Mouse (Mus musculus): ENCODE data around the gene Eipr1. TPM values are rescaled to one million over a fixed set of nuclear protein-coding genes. Genes with fewer than 3 reads are reported as not detected.

Eipr1 gene
- total and polyA plus RNA-seq, 3 experiments = 8.6 to 13.5 (median 8.7) TPM

DNA sequence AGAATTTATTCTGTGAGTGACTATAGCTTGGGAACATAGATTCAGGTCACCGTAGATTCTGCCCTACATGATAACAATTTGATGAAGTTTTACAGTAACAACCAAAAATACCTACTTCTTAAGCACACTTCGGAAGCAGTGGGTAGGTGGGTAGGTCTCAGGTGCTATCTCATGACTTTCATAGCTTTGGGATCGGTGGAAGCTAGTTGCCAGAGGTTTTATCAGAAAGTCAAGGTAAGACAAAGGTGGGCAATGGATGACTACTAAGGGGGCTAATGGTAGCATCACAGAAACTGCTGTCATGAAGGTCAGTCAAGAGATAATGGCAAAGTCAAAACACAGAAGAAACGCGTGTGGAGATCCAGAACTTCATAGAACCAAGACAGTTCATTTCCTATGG, 727 bp upstream of the Eipr1 start:
- no peak for DNase-seq
- intact Hi-C loops (cut with DNase I) = loop anchor here (2.0 kb wide), 1 partner anchor 116 kb away; the partner anchor contains the start of gene Rps7
- TF ChIP-seq EP300 (IDR thresholded peaks at IDR 0.05; ENCODE audit: insufficient read depth, low read depth, low read length) (no peak), POLR2A (IDR thresholded peaks at IDR 0.05; ENCODE audit: insufficient read depth, low read depth, low read length) (no peak), CTCF (IDR thresholded peaks at IDR 0.05) (no peak)

DNA sequence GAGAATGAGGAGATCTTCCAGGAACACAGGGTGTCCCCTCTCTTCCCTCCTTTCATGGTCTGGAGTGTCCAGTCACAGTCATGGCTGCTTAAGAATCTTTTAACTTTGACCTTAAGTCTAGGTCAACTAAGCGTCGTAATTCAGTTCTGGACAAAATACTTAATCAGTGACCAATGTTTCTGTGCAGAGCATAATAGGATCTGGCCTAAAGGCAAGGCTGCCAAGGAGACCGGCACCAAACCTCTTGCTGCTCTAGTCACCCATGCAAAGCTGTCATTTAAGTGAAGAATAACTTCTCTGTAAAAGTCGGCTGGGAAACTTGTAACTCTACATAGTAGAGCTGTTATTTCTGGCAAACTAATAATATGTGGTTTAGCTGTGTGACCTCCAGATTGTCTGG, 4.4 kb downstream of the Eipr1 start:
- Histone ChIP-seq H3K27me3 (ENCODE audit: control insufficient read depth, insufficient read depth, low read length) (no peaks in the 10 kb centered on the region), H3K4me1 (ENCODE audit: control insufficient read depth, insufficient read depth, low read length) (peaks cover 2% of the 10 kb centered on the region)
- intact Hi-C loops (cut with DNase I) = no loop called here

More for the DNA sequence above, 727 bp upstream of the Eipr1 start:
- Histone ChIP-seq H3K36me3 (ENCODE audit: control insufficient read depth, insufficient read depth, low read length) (no peaks in the 10 kb centered on the region; the same call in 1 of the 2 replicates), H3K4me1 (ENCODE audit: control insufficient read depth, insufficient read depth, low read length) (peaks cover 5% of the 10 kb centered on the region), H3K9ac (ENCODE audit: low read depth, low read length) (no peak overlapping the region), H3K27ac (peak overlapping the region; percentile 69), H3K79me2 (replicated peaks; ENCODE audit: control insufficient read depth, insufficient read depth, low read length) (no peaks in the 10 kb centered on the region), H3K4me3 (no peak overlapping the region; the same call in 1 of the 2 replicates), H3K27me3 (ENCODE audit: control insufficient read depth, insufficient read depth, low read length) (no peaks in the 10 kb centered on the region)
- 95% methylated on average over 5 of the region's 5 CpGs for WGBS

DNA sequence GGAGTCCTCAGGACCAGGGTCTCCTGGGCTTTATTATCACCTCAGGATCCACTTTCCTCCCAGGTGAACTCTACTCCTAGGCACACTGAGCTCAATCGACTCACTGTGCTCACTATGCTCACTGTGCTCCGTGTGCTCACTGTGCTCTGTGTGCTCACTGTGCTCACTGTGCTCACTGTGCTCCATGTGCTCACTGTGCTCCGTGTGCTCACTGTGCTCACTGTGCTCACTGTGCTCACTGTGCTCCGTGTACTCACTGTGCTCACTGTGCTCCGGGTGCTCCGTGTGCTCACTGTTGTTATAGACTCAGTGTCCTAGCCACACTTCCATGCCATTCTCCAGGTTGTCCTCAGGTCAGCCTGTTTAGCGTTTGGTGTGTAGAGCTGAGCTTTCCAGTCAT, 18.4 kb downstream of the Eipr1 start:
- Histone ChIP-seq H3K79me2 (replicated peaks; ENCODE audit: control insufficient read depth, insufficient read depth, low read length) (no peaks in the 10 kb centered on the region), H3K36me3 (ENCODE audit: control insufficient read depth, insufficient read depth, low read length) (no peaks in the 10 kb centered on the region), H3K27ac (no peak overlapping the region), H3K9ac (ENCODE audit: low read depth, low read length) (no peak overlapping the region), H3K4me1 (ENCODE audit: control insufficient read depth, insufficient read depth, low read length) (no peaks in the 10 kb centered on the region), H3K27me3 (ENCODE audit: control insufficient read depth, insufficient read depth, low read length) (no peaks in the 10 kb centered on the region), H3K4me3 (no peak overlapping the region)
- 94% methylated on average over 7 of the region's 7 CpGs for WGBS
- intact Hi-C loops (cut with DNase I) = no loop called here
- no peak for DNase-seq
- TF ChIP-seq CTCF (IDR thresholded peaks at IDR 0.05) = no peak
- no peak for TF ChIP-seq EP300 (IDR thresholded peaks at IDR 0.05; ENCODE audit: insufficient read depth, low read depth, low read length)
- no peak for TF ChIP-seq POLR2A (IDR thresholded peaks at IDR 0.05; ENCODE audit: insufficient read depth, low read depth, low read length)

More for the DNA sequence above, 4.4 kb downstream of the Eipr1 start:
- no peaks in the 10 kb centered on the region; the same call in 1 of the 2 replicates for H3K36me3 ChIP-seq (ENCODE audit: control insufficient read depth, insufficient read depth, low read length)
- DNase-seq = no peak
- no peak overlapping the region for H3K27ac ChIP-seq
- WGBS = 77% methylated on average over 4 of the region's 4 CpGs
- TF ChIP-seq POLR2A (IDR thresholded peaks at IDR 0.05; ENCODE audit: insufficient read depth, low read depth, low read length) (no peak), CTCF (IDR thresholded peaks at IDR 0.05) (no peak), EP300 (IDR thresholded peaks at IDR 0.05; ENCODE audit: insufficient read depth, low read depth, low read length) (no peak)
- H3K4me3 ChIP-seq = no peak overlapping the region
- no peaks in the 10 kb centered on the region for H3K79me2 ChIP-seq (replicated peaks; ENCODE audit: control insufficient read depth, insufficient read depth, low read length)
- no peak overlapping the region for H3K9ac ChIP-seq (ENCODE audit: low read depth, low read length)

DNA sequence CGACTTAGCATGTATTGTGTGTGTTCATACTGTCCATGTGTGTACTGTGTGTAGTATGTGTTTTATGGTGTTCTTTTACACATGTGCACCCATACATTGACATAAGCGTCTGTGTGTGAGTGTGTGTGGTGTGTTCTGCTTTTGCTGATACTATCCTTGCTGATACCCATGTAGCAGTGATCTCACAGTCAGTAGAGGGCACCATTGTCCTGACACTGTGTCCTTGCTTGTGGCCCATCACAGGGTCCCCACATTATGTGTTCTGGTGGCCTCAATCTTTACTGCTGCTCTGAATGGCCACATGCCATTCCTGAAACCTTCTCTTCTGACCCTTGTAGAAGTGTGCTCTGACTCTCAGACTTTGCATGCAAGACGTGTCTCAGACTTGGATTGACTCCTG, 22.2 kb downstream of the Eipr1 start:
- no peak overlapping the region for H3K4me3 ChIP-seq
- WGBS = 89% methylated on average over 3 of the region's 3 CpGs
- no peaks in the 10 kb centered on the region for H3K27me3 ChIP-seq (ENCODE audit: control insufficient read depth, insufficient read depth, low read length)
- TF ChIP-seq CTCF (IDR thresholded peaks at IDR 0.05) (peak; percentile 49), EP300 (IDR thresholded peaks at IDR 0.05; ENCODE audit: insufficient read depth, low read depth, low read length) (no peak), POLR2A (IDR thresholded peaks at IDR 0.05; ENCODE audit: insufficient read depth, low read depth, low read length) (no peak)
- no peak overlapping the region for H3K27ac ChIP-seq
- H3K9ac ChIP-seq (ENCODE audit: low read depth, low read length) = no peak overlapping the region
- H3K36me3 ChIP-seq (ENCODE audit: control insufficient read depth, insufficient read depth, low read length) = no peaks in the 10 kb centered on the region
- H3K4me1 ChIP-seq (ENCODE audit: control insufficient read depth, insufficient read depth, low read length) = no peaks in the 10 kb centered on the region
- intact Hi-C loops (cut with DNase I) = no loop called here
- no peaks in the 10 kb centered on the region for H3K79me2 ChIP-seq (replicated peaks; ENCODE audit: control insufficient read depth, insufficient read depth, low read length)
- no peak for DNase-seq

DNA sequence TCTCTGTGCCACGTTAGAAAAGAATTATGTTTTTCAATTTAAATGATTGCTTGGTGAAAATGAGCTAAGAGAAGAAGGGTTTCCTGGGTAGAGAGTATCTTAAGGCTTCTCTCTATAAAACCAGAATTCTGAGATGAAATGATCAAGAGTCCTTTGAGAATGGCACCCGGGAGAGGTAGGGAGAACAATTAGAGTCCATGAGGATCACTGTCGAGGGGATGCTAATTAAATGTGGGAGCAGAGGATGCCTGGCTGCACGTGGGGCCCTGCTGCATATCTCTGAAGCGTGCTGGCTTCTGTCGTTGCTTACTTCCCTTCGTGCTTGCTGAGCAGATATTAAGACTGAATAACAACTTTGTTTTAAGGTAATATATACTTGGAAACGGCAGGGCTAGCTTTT, 23.5 kb downstream of the Eipr1 start:
- no peak for DNase-seq
- intact Hi-C loops (cut with DNase I) = no loop called here
- 59% methylated on average over 8 of the region's 8 CpGs for WGBS
- H3K27ac ChIP-seq = no peak overlapping the region
- no peaks in the 10 kb centered on the region for H3K79me2 ChIP-seq (replicated peaks; ENCODE audit: control insufficient read depth, insufficient read depth, low read length)
- no peaks in the 10 kb centered on the region for H3K27me3 ChIP-seq (ENCODE audit: control insufficient read depth, insufficient read depth, low read length)
- no peak for TF ChIP-seq CTCF (IDR thresholded peaks at IDR 0.05)
- no peak for TF ChIP-seq EP300 (IDR thresholded peaks at IDR 0.05; ENCODE audit: insufficient read depth, low read depth, low read length)
- TF ChIP-seq POLR2A (IDR thresholded peaks at IDR 0.05; ENCODE audit: insufficient read depth, low read depth, low read length) = no peak
- H3K36me3 ChIP-seq (ENCODE audit: control insufficient read depth, insufficient read depth, low read length) = no peaks in the 10 kb centered on the region
- no peaks in the 10 kb centered on the region for H3K4me1 ChIP-seq (ENCODE audit: control insufficient read depth, insufficient read depth, low read length)
- H3K4me3 ChIP-seq = no peak overlapping the region
- no peak overlapping the region for H3K9ac ChIP-seq (ENCODE audit: low read depth, low read length)

DNA sequence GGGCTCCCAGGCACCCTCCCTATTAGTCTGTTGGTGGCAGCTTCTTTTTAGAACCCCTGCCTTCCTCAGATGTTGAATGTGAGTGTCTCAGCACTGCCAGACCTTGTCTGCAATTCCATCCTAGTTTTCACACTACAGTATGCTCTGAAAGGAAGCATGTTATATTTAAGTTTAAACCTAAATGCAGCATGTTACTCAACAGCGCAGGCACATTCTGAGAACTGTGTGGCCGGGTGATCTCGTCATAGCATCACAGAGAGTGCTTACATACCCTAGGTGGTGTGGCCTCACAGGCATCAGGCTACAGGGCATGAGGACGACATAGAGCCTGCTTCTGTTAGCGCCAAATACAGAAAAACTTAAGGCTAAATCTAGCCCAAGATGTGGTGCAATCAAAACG, 24.0 kb downstream of the Eipr1 start:
- H3K4me1 ChIP-seq (ENCODE audit: control insufficient read depth, insufficient read depth, low read length) = no peaks in the 10 kb centered on the region
- no peak for DNase-seq
- no peaks in the 10 kb centered on the region for H3K79me2 ChIP-seq (replicated peaks; ENCODE audit: control insufficient read depth, insufficient read depth, low read length)
- intact Hi-C loops (cut with DNase I) = no loop called here
- H3K27ac ChIP-seq = no peak overlapping the region
- WGBS = 90% methylated on average over 6 of the region's 6 CpGs
- no peaks in the 10 kb centered on the region for H3K36me3 ChIP-seq (ENCODE audit: control insufficient read depth, insufficient read depth, low read length)
- no peaks in the 10 kb centered on the region for H3K27me3 ChIP-seq (ENCODE audit: control insufficient read depth, insufficient read depth, low read length)
- no peak overlapping the region for H3K9ac ChIP-seq (ENCODE audit: low read depth, low read length)
- TF ChIP-seq POLR2A (IDR thresholded peaks at IDR 0.05; ENCODE audit: insufficient read depth, low read depth, low read length) (no peak), CTCF (IDR thresholded peaks at IDR 0.05) (no peak)
- H3K4me3 ChIP-seq = no peak overlapping the region

Data from heart, adult 2 months (tissue).